In genomic region chr16:11908461-11909014, GRCm38 (mm10) we compare ENCODE assay signal across 8 mouse cellular contexts. TPM values are rescaled to one million over a fixed set of nuclear protein-coding genes. Genes with fewer than 3 reads are reported as not detected.
DNase-seq lines count a peak whose midpoint lies in the region; ATAC-seq and TF ChIP-seq lines count a peak whose summit lies in the region.

No protein-coding gene starts in this region.

- H3K9me3 ChIP-seq in lung, embryonic 15.5 days: no peaks in the 10 kb centered on the region
- no peaks in the 10 kb centered on the region for H3K9me3 ChIP-seq in forebrain, embryonic 15.5 days
- no peaks in the 10 kb centered on the region for H3K9me3 ChIP-seq in limb, embryonic 13.5 days

- H3K36me3 ChIP-seq in lung, embryonic 15.5 days: no peaks in the 10 kb centered on the region
- no peaks in the 10 kb centered on the region for H3K36me3 ChIP-seq in forebrain, embryonic 15.5 days
- H3K36me3 ChIP-seq in limb, embryonic 13.5 days: no peaks in the 10 kb centered on the region
- peaks cover 2% of the 10 kb centered on the region; the same call in 1 of the 2 replicates for H3K36me3 ChIP-seq in small intestine, adult 2 months (ENCODE audit: control insufficient read depth, insufficient read depth, low read length)

- peak overlapping the region; percentile 72 for H3K4me3 ChIP-seq in lung, embryonic 15.5 days
- H3K4me3 ChIP-seq in forebrain, embryonic 15.5 days: peak overlapping the region; percentile 63
- H3K4me3 ChIP-seq in limb, embryonic 13.5 days: peak overlapping the region; percentile 63
- peak overlapping the region; percentile 71 for H3K4me3 ChIP-seq in small intestine, adult 2 months (ENCODE audit: low read depth, low read length)

- peak; percentile 50 for ATAC-seq in lung, embryonic 15.5 days (ENCODE audit: borderline replicate concordance, extremely low read depth, low FRiP score, low TSS enrichment)
- ATAC-seq in forebrain, embryonic 15.5 days (replicated peaks): peak; percentile 69
- peak; percentile 51; the same call in 1 of the 2 replicates for ATAC-seq in limb, embryonic 13.5 days (ENCODE audit: low FRiP score, low read depth)

- H3K9ac ChIP-seq in lung, embryonic 15.5 days: peak overlapping the region; percentile 64
- peak overlapping the region; percentile 79 for H3K9ac ChIP-seq in forebrain, embryonic 15.5 days (replicated peaks)
- H3K9ac ChIP-seq in limb, embryonic 13.5 days: peak overlapping the region; percentile 77

- H3K4me2 ChIP-seq in lung, embryonic 15.5 days: peak overlapping the region; percentile 64
- peak overlapping the region; percentile 58 for H3K4me2 ChIP-seq in forebrain, embryonic 15.5 days (replicated peaks)
- peak overlapping the region; percentile 72 for H3K4me2 ChIP-seq in limb, embryonic 13.5 days (replicated peaks)

- 15% methylated on average over 11 of the region's 11 CpGs for WGBS in lung, embryonic 15.5 days
- WGBS in forebrain, embryonic 15.5 days: 24% methylated on average over 11 of the region's 11 CpGs
- WGBS in limb, embryonic 13.5 days: 21% methylated on average over 11 of the region's 11 CpGs
- 5% methylated on average over 11 of the region's 11 CpGs for WGBS in small intestine, adult 2 months

- no peak for DNase-seq in lung, postnatal 36 days
- DNase-seq in cerebellum, adult 9-10 months: peak; percentile 77
- DNase-seq in ovary, postnatal 36 days (ENCODE audit: low spot score): no peak
- DNase-seq in lung, postnatal 4 days: no peak

- no peak for TF ChIP-seq CTCF in small intestine, adult 2 months (IDR thresholded peaks at IDR 0.05; ENCODE audit: extremely low read depth, insufficient read length, insufficient replicate concordance, low read depth, low read length)

- H3K27ac ChIP-seq in lung, embryonic 15.5 days: peak overlapping the region; percentile 84
- H3K27ac ChIP-seq in forebrain, embryonic 15.5 days (replicated peaks): peak overlapping the region; percentile 86
- peak overlapping the region; percentile 71 for H3K27ac ChIP-seq in limb, embryonic 13.5 days
- H3K27ac ChIP-seq in small intestine, adult 2 months (ENCODE audit: insufficient read depth, low read depth, low read length): peak overlapping the region; percentile 85

- peaks cover 10% of the 10 kb centered on the region for H3K4me1 ChIP-seq in lung, embryonic 15.5 days
- peaks cover 12% of the 10 kb centered on the region for H3K4me1 ChIP-seq in forebrain, embryonic 15.5 days
- H3K4me1 ChIP-seq in limb, embryonic 13.5 days: peaks cover 10% of the 10 kb centered on the region
- H3K4me1 ChIP-seq in small intestine, adult 2 months (ENCODE audit: control insufficient read depth, insufficient read depth, insufficient read length, low read length): peaks cover 3% of the 10 kb centered on the region

- no peak for TF ChIP-seq POLR2A in small intestine, adult 2 months (IDR thresholded peaks at IDR 0.05; ENCODE audit: low read depth, low read length)

- no peaks in the 10 kb centered on the region for H3K27me3 ChIP-seq in lung, embryonic 15.5 days
- H3K27me3 ChIP-seq in forebrain, embryonic 15.5 days: no peaks in the 10 kb centered on the region
- no peaks in the 10 kb centered on the region for H3K27me3 ChIP-seq in limb, embryonic 13.5 days
- H3K27me3 ChIP-seq in small intestine, adult 2 months (ENCODE audit: control insufficient read depth, insufficient read depth, low read length): no peaks in the 10 kb centered on the region

RNA-seq across cellular contexts. Expression of gene Cpped1, which starts 0.7 kb away (rescaled TPM):
- 17.9 and 18.9 TPM in 2 replicates for polyA plus RNA-seq in lung, embryonic 15.5 days (2015; fragmentation: Nextera tagmentation; extraction: Ambion mirVana)
- 13.6 and 14.3 TPM in 2 replicates for polyA plus RNA-seq in forebrain, embryonic 15.5 days (2015; fragmentation: Nextera tagmentation; extraction: Ambion mirVana)
- 18.6 and 19.1 TPM in 2 replicates for polyA plus RNA-seq in limb, embryonic 13.5 days (2015; fragmentation: Nextera tagmentation; extraction: Ambion mirVana)
- 18.1 and 27.7 TPM in 2 replicates for polyA plus RNA-seq in small intestine, adult 2 months (2012; rRNA removed)
